Mouse (Mus musculus) ES-Bruce4 (cell line): ENCODE results near the gene Soat2.

Experiments
- CTCF ChIP-seq: IDR thresholded peaks from one replicate; pipeline ENCODE4 v1.8.1; 2011; ENCODE audit warnings: low read depth, low read length
- EP300 ChIP-seq: IDR thresholded peaks from 2 replicates; pipeline ENCODE4 v1.6.1; 2011; ENCODE audit warnings: low read depth, low read length; ENCODE audit not compliant: insufficient read depth
- POLR2A ChIP-seq: IDR thresholded peaks from one replicate; pipeline ENCODE4 v1.8.1; 2011; ENCODE audit warnings: low read length; ENCODE audit not compliant: insufficient read depth

GRCm38 (mm10) chr15:102136129-102136758 is 14.1 kb upstream of the Soat2 start, which contains the start of gene Spryd3:
- TF ChIP-seq CTCF (no peak), EP300 (no peak), POLR2A (no peak)
